Mouse (Mus musculus) skeletal muscle tissue, adult 2 months (tissue): ENCODE measurements around the gene Wfdc17.

Experiments used
- DNase-seq: peaks from one replicate; pipeline ENCODE4 v3.0.0-alpha.2; 2012; ENCODE audit warnings: low read depth, low spot score

Gene Wfdc17

DNA sequence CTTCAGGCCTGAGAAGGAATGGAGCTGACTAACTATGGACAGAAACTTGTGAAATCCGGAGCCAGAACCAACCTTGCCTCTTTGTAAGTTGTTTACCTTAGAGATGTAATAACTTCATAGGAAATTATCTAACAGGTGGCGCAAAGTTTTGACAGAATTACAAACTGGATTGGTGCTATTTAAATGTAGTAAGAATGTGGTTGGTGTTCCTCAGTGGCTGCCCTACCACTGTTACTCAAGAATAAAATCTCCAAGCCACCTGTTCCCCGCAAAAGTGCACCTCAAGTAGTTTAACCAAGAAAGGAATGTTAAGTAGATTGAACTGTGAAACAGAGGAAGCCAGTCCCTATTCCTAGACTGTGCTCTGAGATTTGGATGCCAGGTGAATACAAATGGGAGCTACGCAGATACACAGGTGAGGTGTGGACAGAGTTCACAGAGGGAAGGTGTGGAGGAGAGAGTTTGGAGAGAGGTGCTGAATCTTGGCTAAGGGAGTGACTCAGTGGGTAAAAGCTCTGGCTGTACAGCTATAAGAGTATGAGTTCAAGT lies 36.7 kb downstream of the Wfdc17 start:
- no peak for DNase-seq

DNA sequence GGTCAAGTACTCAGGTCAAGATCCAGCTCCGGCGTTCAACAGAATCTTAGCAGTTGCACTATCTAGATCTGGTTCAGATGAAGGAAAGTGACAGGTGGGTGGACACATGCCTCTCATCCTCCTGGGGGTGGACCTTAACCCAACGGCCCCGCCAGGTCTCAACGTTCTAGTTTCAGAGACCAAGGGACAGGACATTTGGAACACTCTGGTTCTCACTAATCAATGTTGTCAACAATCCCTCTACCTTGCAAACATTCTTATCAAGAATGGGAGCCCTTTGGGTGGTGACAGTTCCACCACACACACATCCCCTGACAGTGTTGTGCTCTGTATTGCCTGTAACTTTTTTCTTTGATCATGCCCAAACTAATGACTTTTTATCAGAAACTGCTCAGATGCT lies 38.0 kb downstream of the Wfdc17 start:
- DNase-seq: no peak

DNA sequence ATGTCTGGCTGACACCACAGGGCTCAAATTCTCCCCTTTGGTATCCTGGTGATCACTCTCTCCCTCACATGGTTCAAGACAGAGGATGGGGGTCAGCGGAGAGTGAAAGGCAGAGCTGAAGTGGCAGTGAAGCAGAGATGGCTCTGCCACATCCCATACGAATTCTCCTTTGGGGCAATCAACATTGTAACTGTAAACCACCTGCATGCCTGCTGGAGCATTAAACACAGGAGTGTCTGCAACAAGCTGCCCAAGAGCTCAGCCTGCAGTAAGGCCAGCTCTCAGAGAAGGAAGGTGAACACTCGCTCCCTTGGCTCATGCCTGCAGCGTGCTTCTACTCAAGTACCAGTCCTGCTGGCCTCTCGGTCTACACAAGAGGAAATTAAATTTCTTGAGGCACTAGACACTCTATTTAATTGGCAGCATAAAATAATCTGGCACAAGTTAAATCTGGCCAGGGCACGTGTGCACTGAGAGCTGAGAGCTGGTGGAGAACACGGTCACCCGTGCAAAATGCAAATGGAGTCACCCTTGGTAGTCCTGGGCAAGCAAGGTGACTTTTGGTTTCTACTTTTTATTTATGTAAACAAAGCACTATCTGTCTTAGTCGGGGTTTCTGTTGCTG lies 39.1 kb downstream of the Wfdc17 start:
- DNase-seq: no peak

DNA sequence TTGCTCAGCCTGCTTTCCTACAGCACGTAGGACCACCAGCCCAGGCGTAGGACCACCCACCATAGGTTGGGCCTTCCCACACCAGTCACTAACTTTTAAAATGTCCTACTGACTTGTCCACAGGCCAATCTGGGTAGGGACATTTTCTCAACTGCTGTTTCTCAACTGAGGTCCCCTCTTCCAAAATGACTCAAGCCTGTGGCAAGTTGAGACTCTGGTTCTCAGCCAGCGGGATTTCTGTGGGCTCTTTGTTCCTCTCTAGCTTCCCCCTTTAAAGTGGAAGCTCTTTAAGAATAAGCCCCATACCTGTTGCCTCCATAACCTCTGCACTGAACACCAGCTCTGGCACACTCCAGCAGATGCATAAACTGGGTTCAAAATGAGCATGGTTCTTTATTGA lies 39.7 kb downstream of the Wfdc17 start:
- DNase-seq: no peak

GRCm38 (mm10) chr11:83746152-83746551 lies 42.4 kb downstream of the Wfdc17 start:
- peak; percentile 11 for DNase-seq

DNA sequence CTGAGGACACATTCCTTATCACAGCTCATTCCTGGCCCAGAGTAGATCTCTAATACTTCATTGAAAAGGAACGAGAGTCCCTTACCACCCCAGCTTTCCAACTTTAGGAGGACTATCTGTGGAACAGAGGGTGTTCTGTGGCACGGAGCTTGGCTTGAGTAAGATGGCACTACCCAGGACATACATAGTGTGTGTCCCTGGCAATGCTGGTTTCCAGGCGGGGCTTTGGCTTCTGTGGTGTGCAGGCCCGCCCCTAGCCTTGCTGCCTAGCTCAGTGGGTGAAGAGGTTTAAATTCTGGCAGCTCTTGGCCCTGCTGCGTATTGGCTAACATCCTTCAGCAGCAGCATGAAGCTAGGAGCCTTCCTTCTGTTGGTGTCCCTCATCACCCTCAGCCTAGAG lies 42.9 kb downstream of the Wfdc17 start, which contains the start of gene Wfdc21:
TSS of gene Wfdc21 (plus strand) at position 260 of the 400 bp plus-strand sequence.
- DNase-seq: no peak

DNA sequence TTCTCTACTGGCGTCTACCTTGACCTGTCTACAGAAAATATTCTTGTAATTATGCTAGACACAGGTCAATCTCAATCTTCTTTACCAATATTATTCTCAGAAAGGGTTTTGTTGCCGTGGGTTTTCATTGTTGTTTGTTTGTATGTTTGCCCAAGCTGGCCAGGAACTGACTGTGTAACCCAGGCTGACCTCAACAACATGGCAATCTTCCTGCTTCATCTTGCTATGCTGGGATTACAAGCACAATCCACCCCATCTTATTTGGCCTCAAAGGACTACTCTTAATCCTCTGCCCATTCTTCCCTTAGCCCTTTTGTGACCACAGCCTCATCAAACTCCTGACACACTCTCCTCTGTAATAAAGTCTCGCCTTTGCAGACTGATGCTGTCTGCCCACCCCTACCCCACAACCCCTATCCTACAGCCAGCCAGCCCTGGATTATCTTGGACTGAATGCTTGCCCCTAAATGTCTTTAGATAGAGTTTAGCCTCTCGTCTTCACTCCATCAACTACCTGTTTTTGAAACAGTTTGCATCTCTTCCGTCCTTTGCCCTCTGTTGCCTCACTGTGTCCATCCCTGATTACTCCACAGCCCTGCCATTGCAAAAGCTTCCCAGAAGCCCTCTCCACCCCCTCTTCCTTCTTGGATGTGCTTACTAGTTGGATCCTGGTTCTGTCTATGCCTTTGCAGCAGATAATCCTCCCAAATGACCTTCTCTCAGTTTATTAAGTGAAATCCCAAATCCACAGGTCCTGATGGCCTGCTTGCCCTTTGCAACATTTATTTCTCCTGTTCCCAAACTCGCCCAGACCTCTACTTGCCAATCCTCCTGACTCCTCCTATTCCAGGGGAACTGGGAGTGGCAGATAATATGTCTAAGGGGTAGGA lies 43.8 kb downstream of the Wfdc17 start:
- DNase-seq: no peak

DNA sequence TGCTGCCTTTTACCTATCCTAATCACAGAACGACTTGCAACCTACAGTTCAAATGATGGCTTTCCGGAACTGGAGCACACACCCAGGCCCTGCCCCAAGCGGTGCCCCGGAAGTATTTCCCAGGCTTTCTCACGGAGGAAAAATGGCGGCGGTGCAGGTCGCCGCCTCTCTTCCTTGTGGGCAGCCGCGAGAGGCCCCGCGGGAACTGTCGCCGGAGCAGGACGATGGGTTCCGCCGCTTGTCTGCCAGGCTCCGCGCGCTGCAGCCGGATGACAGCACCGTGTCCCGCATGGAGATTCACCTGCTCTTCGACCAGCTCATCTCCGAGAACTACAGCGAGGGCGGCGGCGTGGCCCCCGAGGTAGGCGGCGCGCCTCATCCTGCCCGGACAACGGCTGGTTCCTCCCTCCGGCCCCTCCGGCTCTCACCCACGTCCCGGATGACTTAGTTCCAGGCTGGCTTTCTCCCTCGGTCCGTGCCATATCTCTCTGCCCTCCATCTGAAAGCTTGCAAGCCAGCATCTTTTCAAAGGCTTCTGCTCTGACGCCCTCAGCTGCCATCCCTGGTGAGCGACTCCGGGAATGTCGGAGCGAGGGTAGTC lies 49.9 kb downstream of the Wfdc17 start, which contains the start of gene Heatr6:
TSS of gene Heatr6 (plus strand) at position 116 of the 601 bp plus-strand sequence.
- peak; percentile 75 for DNase-seq

- DNase-seq: no peak
These were observed 50.4 kb downstream of the Wfdc17 start for GRCm38 (mm10) chr11:83754227-83754626.
